Mouse (Mus musculus): Measurements from ENCODE around the gene Dicer1.

DNA sequence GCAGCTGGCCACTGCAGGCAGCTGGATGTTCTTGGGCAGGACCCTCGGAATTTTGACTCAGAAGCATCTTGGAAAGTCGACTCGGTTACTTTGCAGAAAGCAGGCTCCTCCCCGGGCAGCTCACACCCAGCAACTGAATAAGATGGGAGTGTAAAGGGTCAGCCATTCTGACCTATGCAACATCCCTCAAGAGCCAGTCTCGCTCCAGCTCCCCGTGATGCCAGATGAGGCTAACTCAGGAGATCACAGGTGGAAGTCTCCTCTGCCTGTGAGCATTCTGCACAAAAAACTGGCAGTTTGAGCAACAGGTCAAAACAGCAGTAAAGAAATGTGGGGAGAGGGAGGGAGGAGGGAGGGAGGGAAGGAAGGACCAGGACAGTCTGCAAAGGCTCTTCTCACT, 100.5 kb downstream of the Dicer1 start:
- TF ChIP-seq CTCF (IDR thresholded peaks at IDR 0.05; ENCODE audit: low read depth, low read length) (no peak), POLR2A (IDR thresholded peaks at IDR 0.05; ENCODE audit: borderline replicate concordance, low read depth, low read length) (no peak)
